Mouse (Mus musculus) forebrain, embryonic 13.5 days (tissue): ENCODE results near the gene Ppp1r1b. TPM values are rescaled to one million over a fixed set of nuclear protein-coding genes. Genes with fewer than 3 reads are reported as not detected.
A peak's percentile ranks its signal among the peaks of the same experiment; 100 is the strongest.

Experiments used
- ATAC-seq: fragments of 200-750 bp; cut with Nextera tagmentation; 2 replicates; pipeline ENCODE4 v1.8.0; 2017
- H3K27ac ChIP-seq: fragments of 300-500 bp; sonication (generic); 2 replicates; pipeline ENCODE4 v1.5.1; 2015; ENCODE audit warnings: inconsistent platforms, mild to moderate bottlenecking, moderate library complexity
- H3K27me3 ChIP-seq: fragments of 300-500 bp; sonication (generic); 2 replicates; pipeline ENCODE4 v1.6.1; 2015; ENCODE audit warnings: mild to moderate bottlenecking, inconsistent platforms
- H3K36me3 ChIP-seq: fragments of 300-500 bp; sonication (generic); 2 replicates; pipeline ENCODE4 v1.6.1; 2015; ENCODE audit warnings: mild to moderate bottlenecking, inconsistent platforms; ENCODE audit not compliant: poor library complexity, severe bottlenecking
- H3K4me1 ChIP-seq: fragments of 300-500 bp; sonication (generic); 2 replicates; pipeline ENCODE4 v1.6.1; 2015; ENCODE audit warnings: inconsistent platforms
- H3K4me2 ChIP-seq: fragments of 300-500 bp; sonication (generic); 2 replicates; pipeline ENCODE4 v1.6.1; 2015; ENCODE audit warnings: inconsistent platforms, mild to moderate bottlenecking, moderate library complexity
- H3K4me3 ChIP-seq: fragments of 300-500 bp; sonication (generic); 2 replicates; pipeline ENCODE4 v1.5.1; 2015; ENCODE audit warnings: mild to moderate bottlenecking, inconsistent platforms
- H3K9ac ChIP-seq: fragments of 300-500 bp; sonication (generic); 2 replicates; pipeline ENCODE4 v1.6.1; 2015; ENCODE audit warnings: mild to moderate bottlenecking, inconsistent platforms
- H3K9me3 ChIP-seq: fragments of 300-500 bp; sonication (generic); replicated peaks from 2 replicates; pipeline ENCODE4 v1.6.1; 2016; ENCODE audit warnings: inconsistent platforms
- WGBS: fragments of 180-500 bp; shearing (Covaris S2); methylation state at CpG from one replicate; pipeline ENCODE4 v1.1.7; 2015; 5-methylcytosine and 5-hydroxymethylcytosine counted together
- polyA plus RNA-seq: library from polyadenylated mRNA; unstranded; fragments of >200 nt; fragmentation: Nextera tagmentation; extraction: Ambion mirVana; gene quantifications from 2 replicates; pipeline ENCODE4 v1.2.1, GENCODE M21; 2015

The Ppp1r1b gene
- polyA plus RNA-seq, 1 experiment from 2014 or later = 20.0 TPM

DNA sequence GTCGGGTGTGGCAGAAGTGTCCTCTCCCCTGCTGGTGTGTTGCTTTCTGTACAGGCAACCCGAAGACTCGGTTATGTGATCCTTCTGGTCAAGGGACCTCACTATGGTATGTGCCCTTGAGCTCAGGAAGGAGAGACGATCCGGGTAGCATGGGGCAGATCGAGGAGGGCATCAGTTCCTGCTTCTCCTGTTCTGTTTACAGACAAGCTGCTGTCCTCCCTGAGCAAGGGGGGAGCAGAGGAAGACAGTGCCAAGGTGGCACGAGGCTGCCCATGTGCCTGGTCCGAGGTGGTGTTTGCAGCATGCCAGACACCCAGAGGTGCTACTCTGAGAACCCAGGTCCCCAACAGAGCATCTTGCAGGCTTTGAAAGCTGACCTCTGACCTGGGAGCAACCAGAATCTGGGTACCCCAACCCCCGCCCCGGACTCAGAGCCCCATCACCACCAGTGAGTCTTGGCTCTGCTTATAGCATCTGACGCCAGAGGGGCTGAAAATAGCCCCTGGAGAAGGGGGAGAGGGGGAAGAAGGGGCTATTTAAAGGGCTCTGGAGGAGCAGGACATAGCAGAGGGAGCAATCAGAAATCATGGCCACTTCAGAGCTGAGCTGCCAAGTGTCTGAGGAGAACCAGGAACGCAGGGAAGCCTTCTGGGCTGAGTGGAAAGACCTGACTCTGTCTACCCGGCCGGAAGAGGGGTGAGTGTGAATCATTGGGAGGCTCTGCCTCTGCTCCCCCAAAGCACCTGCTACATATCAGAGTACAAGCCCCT, 35.2 kb downstream of the Ppp1r1b start, which contains the start of gene Tcap:
Tcap (plus strand) TSS at position 551 of the 770 bp plus-strand sequence.
- Histone ChIP-seq H3K9ac (0 out of 2 replicates have a peak within 1 kb of the TSS, but pooled peaks have one; percentile 8), H3K4me3 (no peak within 1 kb of the TSS), H3K36me3 (peaks cover 27% of the 10 kb centered on the region), H3K27ac (no peak within 1 kb of the TSS), H3K9me3 (no peaks in the 10 kb centered on the region), H3K4me1 (0 out of 2 replicates have a peak, but pooled peaks cover 2% of the 10 kb centered on the region), H3K27me3 (peaks cover 45% of the 10 kb centered on the region), H3K4me2 (no peak within 1 kb of the TSS)
- no peak for ATAC-seq
- WGBS = 66% methylated on average over 14 of the region's 14 CpGs

DNA sequence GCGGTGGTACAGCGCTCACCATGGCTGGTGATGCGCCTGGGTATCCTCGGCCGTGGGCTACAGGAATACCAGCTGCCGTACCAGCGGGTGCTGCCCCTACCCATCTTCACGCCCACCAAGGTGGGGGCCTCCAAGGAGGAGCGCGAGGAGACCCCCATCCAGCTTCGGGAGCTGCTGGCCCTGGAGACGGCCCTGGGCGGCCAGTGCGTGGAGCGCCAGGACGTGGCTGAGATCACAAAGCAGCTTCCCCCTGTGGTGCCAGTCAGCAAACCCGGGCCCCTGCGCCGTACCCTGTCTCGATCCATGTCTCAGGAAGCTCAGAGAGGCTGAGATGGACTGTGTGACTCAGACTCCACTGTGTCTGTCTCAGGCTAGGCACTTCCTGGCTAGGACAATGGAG, 36.0 kb downstream of the Ppp1r1b start:
- Histone ChIP-seq H3K4me2 (no peak overlapping the region), H3K9me3 (no peaks in the 10 kb centered on the region), H3K27ac (no peak overlapping the region), H3K27me3 (peaks cover 49% of the 10 kb centered on the region), H3K4me3 (no peak overlapping the region), H3K4me1 (0 out of 2 replicates have a peak, but pooled peaks cover 2% of the 10 kb centered on the region), H3K9ac (no peak overlapping the region), H3K36me3 (peaks cover 20% of the 10 kb centered on the region)
- WGBS = 76% methylated on average over 20 of the region's 20 CpGs
- ATAC-seq = no peak

DNA sequence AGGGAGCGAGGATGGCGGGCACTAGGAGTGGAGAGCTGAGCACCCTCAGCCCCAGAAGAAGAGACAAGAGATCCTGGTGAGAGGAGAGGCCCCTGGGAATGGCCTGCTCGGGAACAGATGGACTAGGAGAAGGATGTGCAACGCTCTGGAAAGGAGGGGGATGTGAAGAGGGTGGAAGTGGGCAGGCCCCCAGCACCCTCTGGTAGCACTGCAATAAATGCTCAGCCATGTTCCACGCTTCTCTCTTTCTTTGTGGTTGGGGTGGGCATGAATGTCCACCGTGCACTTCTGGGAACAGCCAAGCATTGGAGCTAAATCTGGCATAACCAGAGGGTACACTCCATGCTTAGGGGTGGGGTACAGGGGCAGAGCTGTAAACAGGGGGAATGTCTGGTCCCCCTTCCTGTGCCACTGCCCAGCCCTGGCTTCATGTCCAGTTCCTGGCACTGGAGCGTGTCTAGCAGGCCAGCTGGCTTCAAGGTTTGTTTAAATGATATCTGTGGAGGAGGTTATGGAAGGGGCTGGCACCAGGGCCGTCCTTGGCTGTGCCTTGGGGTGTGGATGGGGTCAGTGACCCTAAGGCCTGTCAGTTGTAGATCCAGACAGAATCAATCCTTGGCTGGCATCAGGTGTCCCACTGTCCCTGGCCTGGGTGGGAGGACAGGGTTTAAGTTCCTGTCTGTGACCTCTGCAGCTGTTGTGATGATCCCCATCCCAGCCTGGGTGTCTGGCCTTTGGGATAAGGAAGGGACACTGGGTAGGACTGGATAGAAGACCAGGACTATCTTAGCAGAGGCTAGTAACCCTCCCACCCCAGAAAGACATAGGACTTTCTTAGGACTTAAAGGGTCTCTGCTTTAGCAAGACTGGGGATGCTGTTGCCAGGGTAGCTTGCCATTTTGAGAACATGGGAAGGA, 36.8 kb downstream of the Ppp1r1b start:
- Histone ChIP-seq H3K4me2 (no peak overlapping the region), H3K4me3 (no peak overlapping the region), H3K9me3 (no peaks in the 10 kb centered on the region), H3K4me1 (0 out of 2 replicates have a peak, but pooled peaks cover 2% of the 10 kb centered on the region), H3K36me3 (peaks cover 12% of the 10 kb centered on the region), H3K9ac (peak overlapping the region; percentile 9; the same call in 1 of the 2 replicates), H3K27me3 (peaks cover 49% of the 10 kb centered on the region), H3K27ac (no peak overlapping the region)
- no peak for ATAC-seq
- WGBS = 62% methylated on average over 8 of the region's 8 CpGs

DNA sequence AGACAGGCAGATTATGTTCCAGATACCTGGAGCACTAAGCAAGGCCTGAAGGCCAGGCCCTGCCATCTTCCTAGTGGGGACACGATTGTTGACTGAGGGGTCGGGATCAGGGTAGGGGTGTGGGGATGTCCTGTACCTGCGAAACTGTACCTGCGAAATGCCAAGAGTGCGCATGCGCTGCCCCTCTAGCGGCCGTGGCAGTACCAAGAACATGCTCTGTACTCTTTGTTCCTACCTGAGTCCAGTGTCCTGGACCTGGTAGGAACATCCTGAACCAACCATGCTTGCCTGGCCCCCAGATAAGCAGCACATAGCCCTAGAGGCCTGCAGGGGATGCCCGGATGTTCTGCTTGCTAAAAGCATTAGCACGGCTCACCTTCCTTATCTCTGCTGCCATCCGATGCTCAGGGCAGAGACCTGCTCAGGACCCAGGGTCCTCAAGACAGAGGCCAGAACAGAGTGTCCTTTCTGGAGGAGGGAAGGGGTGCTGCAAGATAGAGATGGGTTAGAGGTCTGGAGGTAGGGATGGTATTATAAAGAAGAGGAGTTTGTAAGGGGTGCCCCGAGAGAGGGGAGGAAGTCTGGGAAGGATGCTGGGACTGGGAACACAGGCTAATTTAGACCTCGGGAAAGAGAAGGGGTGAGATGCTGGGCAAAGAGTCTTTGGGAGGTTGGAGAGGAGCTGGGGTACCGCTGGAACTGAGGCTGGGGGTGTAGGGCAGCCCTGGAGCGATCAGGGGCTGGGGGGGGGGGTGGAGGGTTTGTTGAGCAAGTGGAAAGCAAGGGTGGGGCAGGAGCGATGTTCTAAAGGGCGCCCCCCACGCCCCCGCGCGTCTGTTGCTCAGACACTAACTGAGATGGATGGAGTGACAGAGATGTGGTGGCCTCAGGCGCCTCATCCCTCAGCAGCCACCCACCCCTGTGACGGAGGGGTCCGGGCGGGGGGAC, 37.7 kb downstream of the Ppp1r1b start, which contains the start of gene Pnmt:
Pnmt (plus strand) TSS at position 813 of the 948 bp plus-strand sequence.
- peaks cover 3% of the 10 kb centered on the region for H3K36me3 ChIP-seq
- H3K4me1 ChIP-seq = 0 out of 2 replicates have a peak, but pooled peaks cover 2% of the 10 kb centered on the region
- ATAC-seq = no peak
- no peaks in the 10 kb centered on the region for H3K9me3 ChIP-seq
- peaks cover 58% of the 10 kb centered on the region for H3K27me3 ChIP-seq
- H3K9ac ChIP-seq = peak within 1 kb of the TSS; percentile 37; the same call in 1 of the 2 replicates
- peak within 1 kb of the TSS; percentile 14; the same call in 1 of the 2 replicates for H3K4me2 ChIP-seq
- H3K4me3 ChIP-seq = no peak within 1 kb of the TSS
- 57% methylated on average over 25 of the region's 25 CpGs for WGBS
- H3K27ac ChIP-seq = no peak within 1 kb of the TSS

DNA sequence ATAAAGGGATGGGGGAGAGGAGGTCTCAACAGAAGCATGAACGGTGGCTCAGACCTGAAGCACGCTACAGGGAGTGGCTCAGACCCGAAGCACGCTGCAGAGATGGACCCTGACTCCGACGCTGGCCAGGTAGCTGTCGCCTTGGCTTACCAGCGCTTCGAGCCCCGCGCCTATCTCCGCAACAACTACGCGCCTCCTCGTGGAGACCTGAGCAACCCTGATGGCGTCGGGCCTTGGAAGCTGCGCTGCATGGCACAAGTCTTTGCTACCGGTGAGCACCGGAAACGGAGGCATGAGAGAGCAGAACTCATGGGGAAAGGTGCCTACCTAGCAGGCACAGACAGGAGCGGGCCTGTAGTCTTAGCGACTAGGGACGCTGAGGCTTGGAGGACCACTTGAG, 38.4 kb downstream of the Ppp1r1b start:
- WGBS = 23% methylated on average over 24 of the region's 24 CpGs
- Histone ChIP-seq H3K4me1 (0 out of 2 replicates have a peak, but pooled peaks cover 2% of the 10 kb centered on the region), H3K27ac (no peak overlapping the region), H3K9ac (no peak overlapping the region), H3K4me2 (peak overlapping the region; percentile 14; the same call in 1 of the 2 replicates), H3K9me3 (no peaks in the 10 kb centered on the region), H3K27me3 (peaks cover 65% of the 10 kb centered on the region), H3K36me3 (no peaks in the 10 kb centered on the region), H3K4me3 (no peak overlapping the region)
- no peak for ATAC-seq

DNA sequence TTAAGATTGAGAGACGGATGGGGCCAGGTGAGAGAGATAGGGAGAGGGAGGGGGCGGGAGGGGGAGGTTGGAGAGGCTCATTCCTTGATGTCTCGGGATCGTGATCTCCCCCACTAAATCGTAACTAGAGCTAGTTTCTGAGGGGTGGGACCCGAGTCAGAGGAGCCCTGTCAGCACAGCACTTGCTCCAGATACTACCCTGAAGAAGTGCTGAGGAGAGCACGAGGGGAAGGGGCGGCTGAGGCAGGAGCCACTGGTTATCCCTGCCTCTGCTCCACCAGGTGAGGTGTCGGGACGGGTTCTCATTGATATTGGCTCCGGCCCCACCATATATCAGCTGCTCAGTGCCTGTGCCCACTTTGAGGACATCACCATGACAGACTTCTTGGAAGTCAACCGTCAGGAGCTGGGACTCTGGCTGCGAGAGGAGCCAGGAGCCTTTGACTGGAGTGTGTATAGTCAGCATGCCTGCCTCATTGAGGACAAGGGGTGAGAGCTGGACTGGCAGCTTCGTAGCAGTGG, 38.9 kb downstream of the Ppp1r1b start:
- Histone ChIP-seq H3K27me3 (peaks cover 69% of the 10 kb centered on the region), H3K4me1 (0 out of 2 replicates have a peak, but pooled peaks cover 2% of the 10 kb centered on the region), H3K4me2 (no peak overlapping the region; the same call in 1 of the 2 replicates), H3K36me3 (no peaks in the 10 kb centered on the region), H3K4me3 (no peak overlapping the region), H3K9ac (no peak overlapping the region), H3K27ac (no peak overlapping the region), H3K9me3 (no peaks in the 10 kb centered on the region)
- no peak for ATAC-seq
- 50% methylated on average over 14 of the region's 14 CpGs for WGBS

DNA sequence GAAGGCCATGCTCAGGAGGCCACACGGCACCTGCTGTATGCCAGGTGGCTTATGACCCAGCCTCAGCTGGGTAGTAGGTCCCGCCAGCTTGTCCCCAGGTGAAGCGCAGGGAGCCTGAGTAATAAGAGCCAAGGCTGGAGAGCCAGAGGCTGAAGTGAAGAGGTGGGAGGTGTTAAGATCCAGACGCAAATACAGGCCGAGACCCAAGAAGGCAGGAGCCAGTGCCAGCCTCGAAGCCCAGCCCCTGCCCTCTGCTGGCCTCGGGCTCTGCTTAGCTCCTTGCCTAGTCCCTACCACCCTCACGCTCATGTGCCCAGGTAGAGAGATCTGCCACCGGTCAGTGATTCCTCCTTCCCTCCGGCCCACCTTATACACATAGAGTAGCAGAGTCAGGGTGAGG, 40.1 kb downstream of the Ppp1r1b start:
- H3K4me1 ChIP-seq = peaks cover 10% of the 10 kb centered on the region
- H3K36me3 ChIP-seq = no peaks in the 10 kb centered on the region
- no peak overlapping the region for H3K27ac ChIP-seq
- no peak overlapping the region for H3K4me2 ChIP-seq
- peaks cover 72% of the 10 kb centered on the region for H3K27me3 ChIP-seq
- no peak for ATAC-seq
- H3K4me3 ChIP-seq = no peak overlapping the region
- no peak overlapping the region for H3K9ac ChIP-seq
- H3K9me3 ChIP-seq = no peaks in the 10 kb centered on the region
- 70% methylated on average over 10 of the region's 10 CpGs for WGBS

DNA sequence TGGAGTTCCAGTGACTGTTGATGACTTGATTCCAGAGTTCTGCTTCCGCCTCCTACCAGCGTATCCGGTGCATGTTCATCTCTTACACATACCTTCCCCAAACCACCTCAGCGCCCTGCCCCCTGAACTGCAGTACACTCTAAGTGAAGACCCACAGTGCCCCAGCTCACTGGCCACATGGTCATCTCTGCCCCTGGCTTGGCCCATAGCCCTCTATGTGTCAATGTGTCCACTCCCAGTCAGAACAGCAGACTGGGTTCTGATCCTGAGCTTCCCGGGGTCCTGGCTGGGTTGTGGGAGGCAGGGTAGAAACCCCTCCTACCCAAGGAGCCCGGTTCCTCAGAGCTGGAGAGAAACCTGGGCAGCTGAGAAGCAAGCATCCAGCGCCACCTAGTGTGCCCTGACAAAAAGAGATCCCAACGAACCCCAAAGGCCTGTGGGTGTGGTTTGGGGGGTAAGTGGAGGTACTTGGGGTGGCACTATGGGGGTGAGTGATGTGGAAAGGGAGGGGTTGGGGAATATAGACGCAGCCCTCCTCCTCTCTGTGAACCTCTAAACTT, 41.1 kb downstream of the Ppp1r1b start:
- Histone ChIP-seq H3K27me3 (peaks cover 68% of the 10 kb centered on the region), H3K9ac (no peak overlapping the region), H3K4me3 (no peak overlapping the region), H3K27ac (no peak overlapping the region), H3K4me1 (peaks cover 19% of the 10 kb centered on the region), H3K4me2 (no peak overlapping the region), H3K36me3 (no peaks in the 10 kb centered on the region), H3K9me3 (no peaks in the 10 kb centered on the region)
- 26% methylated on average over 9 of the region's 9 CpGs for WGBS
- ATAC-seq = no peak

DNA sequence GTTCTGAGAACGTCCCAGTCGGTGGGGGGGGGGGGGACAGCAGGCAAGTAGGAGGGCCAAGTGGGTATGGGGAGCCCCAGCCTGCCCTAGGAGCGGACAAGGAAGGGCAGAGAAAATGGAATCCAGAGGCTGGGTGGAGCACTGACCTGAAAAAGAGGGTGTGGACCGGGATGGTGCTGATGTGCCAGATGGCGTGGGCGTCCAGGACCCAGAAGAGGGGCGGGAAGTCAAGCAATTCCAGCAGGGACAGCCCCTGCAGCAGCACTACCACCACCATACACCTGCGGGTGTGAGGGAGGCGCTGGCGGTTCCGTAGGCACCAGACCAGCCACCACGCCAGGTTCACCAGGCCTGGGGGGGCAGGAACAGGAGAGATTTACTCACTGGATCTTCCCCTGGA, 41.9 kb downstream of the Ppp1r1b start:
- Histone ChIP-seq H3K9me3 (no peaks in the 10 kb centered on the region), H3K9ac (no peak overlapping the region), H3K27me3 (peaks cover 60% of the 10 kb centered on the region), H3K4me1 (peaks cover 27% of the 10 kb centered on the region), H3K4me3 (no peak overlapping the region), H3K27ac (no peak overlapping the region), H3K4me2 (no peak overlapping the region), H3K36me3 (no peaks in the 10 kb centered on the region)
- 76% methylated on average over 10 of the region's 12 CpGs for WGBS
- no peak for ATAC-seq

DNA sequence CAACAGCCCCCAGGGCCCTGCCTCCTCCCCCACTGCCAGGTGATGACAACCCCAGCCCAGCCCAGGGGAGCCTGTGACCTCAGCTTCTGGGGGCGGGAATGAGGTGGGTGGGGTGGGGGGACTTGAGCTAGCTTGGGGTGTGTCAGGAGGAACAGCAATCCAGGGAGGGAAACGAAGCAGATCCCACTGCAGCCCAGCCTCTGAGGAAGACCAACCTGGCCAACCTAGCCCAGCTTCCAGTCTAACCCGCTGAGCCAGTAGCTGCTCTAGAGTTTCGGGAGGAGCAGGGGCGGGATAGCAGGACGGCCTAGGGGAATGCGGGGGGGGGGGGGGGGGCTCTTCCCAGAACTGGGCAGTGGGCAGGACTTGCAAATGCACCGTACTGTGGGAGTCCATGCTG, 43.8 kb downstream of the Ppp1r1b start:
- no peaks in the 10 kb centered on the region for H3K9me3 ChIP-seq
- H3K4me1 ChIP-seq = peaks cover 29% of the 10 kb centered on the region
- no peak overlapping the region for H3K4me2 ChIP-seq
- H3K27ac ChIP-seq = no peak overlapping the region
- no peaks in the 10 kb centered on the region for H3K36me3 ChIP-seq
- H3K4me3 ChIP-seq = no peak overlapping the region
- 38% methylated on average over 6 of the region's 8 CpGs for WGBS
- no peak overlapping the region for H3K9ac ChIP-seq
- H3K27me3 ChIP-seq = peaks cover 42% of the 10 kb centered on the region
- ATAC-seq = no peak
